In the genomic region with DNA sequence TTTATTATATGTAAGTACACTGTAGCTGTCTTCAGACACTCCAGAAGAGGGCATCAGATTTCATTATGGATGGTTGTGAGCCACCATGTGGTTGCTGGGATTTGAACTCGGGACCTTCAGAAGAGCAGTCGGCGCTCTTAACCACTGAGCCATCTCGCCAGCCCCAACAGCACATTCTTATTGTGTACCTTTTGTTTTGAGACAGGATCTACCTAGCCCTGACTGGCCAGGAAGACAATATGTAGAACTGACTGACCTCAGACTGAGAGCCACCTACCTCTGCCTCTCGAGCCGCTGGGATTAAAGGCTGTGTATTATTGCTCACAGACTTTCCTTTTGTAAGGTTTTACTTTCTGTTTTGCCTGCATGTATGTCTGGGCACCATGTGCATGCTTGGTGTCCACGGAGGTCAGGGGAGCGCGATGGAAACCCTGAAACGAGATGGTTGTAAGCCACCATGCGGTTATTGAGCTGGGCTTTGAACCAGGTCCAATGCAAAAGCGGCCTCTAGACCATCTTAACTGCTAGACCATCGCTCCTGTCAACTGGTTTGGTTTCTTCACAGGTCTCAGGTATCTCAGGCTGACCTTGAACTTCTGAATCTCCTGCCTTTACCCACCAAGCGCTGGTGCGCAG, we compare ENCODE assay signal across 1 mouse cellular context.
A peak's percentile ranks its signal among the peaks of the same experiment; 100 is the strongest.
TF ChIP-seq lines count a peak whose summit lies in the region.

No protein-coding gene starts in this region.

TF ChIP-seq in MEL, 35 proteins besides CTCF, POLR2A, EP300 and RAD21 (continued from another document):
- TF ChIP-seq TBP (IDR thresholded peaks at IDR 0.05; ENCODE audit: low read depth, low read length) (peak; percentile 96), MYB (IDR thresholded peaks at IDR 0.05; ENCODE audit: low read depth, low read length) (no peak)
TF ChIP-seq in MEL: peak in this region for 3.
